Comparison of ENCODE assay signal across 10 mouse cellular contexts in genomic region chr7:70326176-70327035, GRCm38 (mm10). TPM values are rescaled to one million over a fixed set of nuclear protein-coding genes. Genes with fewer than 3 reads are reported as not detected.
DNase-seq lines count a peak whose midpoint lies in the region; ATAC-seq lines count a peak whose summit lies in the region.
"Had no signal": no experiment of that assay in that cellular context is flagged by ENCODE, and none has a peak within 500 bp of the region (broad histone marks: within the 10 kb centered on the region; RNA-seq: fewer than 3 reads in every experiment).

No protein-coding gene starts in this region.

- no peaks in the 10 kb centered on the region for H3K36me3 ChIP-seq in intestine, embryonic 14.5 days (ENCODE audit: control insufficient read depth, insufficient read depth, low read length)
- H3K36me3 ChIP-seq in intestine, embryonic 16.5 days (ENCODE audit: control insufficient read depth, insufficient read depth, low read length) = no peaks in the 10 kb centered on the region
- no peaks in the 10 kb centered on the region for H3K36me3 ChIP-seq in forebrain, embryonic 13.5 days (ENCODE audit: poor library complexity, severe bottlenecking)
- no peaks in the 10 kb centered on the region for H3K36me3 ChIP-seq in midbrain, embryonic 11.5 days (ENCODE audit: control insufficient read depth, insufficient read depth, low read length)
- H3K36me3 ChIP-seq in liver, embryonic 11.5 days (ENCODE audit: control insufficient read depth, insufficient read depth, low read length) = no peaks in the 10 kb centered on the region
- H3K36me3 ChIP-seq: embryonic facial prominence, embryonic 13.5 days had no signal

- peaks cover 93% of the 10 kb centered on the region for H3K27me3 ChIP-seq in intestine, embryonic 14.5 days (replicated peaks; ENCODE audit: control insufficient read depth, insufficient read depth, low read length)
- peaks cover 66% of the 10 kb centered on the region for H3K27me3 ChIP-seq in intestine, embryonic 16.5 days (replicated peaks; ENCODE audit: control insufficient read depth, insufficient read depth, low read length)
- peaks cover 99% of the 10 kb centered on the region for H3K27me3 ChIP-seq in forebrain, embryonic 13.5 days
- H3K27me3 ChIP-seq in midbrain, embryonic 11.5 days (ENCODE audit: control insufficient read depth, insufficient read depth, low read length) = peaks cover 88% of the 10 kb centered on the region
- peaks cover 95% of the 10 kb centered on the region for H3K27me3 ChIP-seq in liver, embryonic 11.5 days (replicated peaks; ENCODE audit: control insufficient read depth, insufficient read depth, low read length)

- H3K4me1 ChIP-seq in intestine, embryonic 14.5 days (replicated peaks; ENCODE audit: control insufficient read depth, insufficient read depth, low read length) = peaks cover 9% of the 10 kb centered on the region
- H3K4me1 ChIP-seq in intestine, embryonic 16.5 days (ENCODE audit: control insufficient read depth, insufficient read depth, low read length) = 0 out of 2 replicates have a peak, but pooled peaks cover 6% of the 10 kb centered on the region
- peaks cover 21% of the 10 kb centered on the region for H3K4me1 ChIP-seq in forebrain, embryonic 13.5 days
- H3K4me1 ChIP-seq in midbrain, embryonic 11.5 days (ENCODE audit: control insufficient read depth, insufficient read depth, low read length) = peaks cover 4% of the 10 kb centered on the region; the same call in 1 of the 2 replicates
- H3K4me1 ChIP-seq in liver, embryonic 11.5 days (replicated peaks; ENCODE audit: control insufficient read depth, insufficient read depth, low read length) = 0 out of 2 replicates have a peak, but pooled peaks cover 3% of the 10 kb centered on the region

- WGBS in intestine, embryonic 14.5 days = 5% methylated on average over 21 of the region's 21 CpGs
- 8% methylated on average over 21 of the region's 21 CpGs for WGBS in intestine, embryonic 16.5 days
- 3% methylated on average over 21 of the region's 21 CpGs for WGBS in forebrain, embryonic 13.5 days
- under 1% methylated on average over 21 of the region's 21 CpGs for WGBS in midbrain, embryonic 11.5 days
- 3% methylated on average over 21 of the region's 21 CpGs for WGBS in liver, embryonic 11.5 days

- no peak overlapping the region for H3K27ac ChIP-seq in intestine, embryonic 14.5 days (ENCODE audit: low read depth)
- H3K27ac ChIP-seq in intestine, embryonic 16.5 days (ENCODE audit: low read length) = no peak overlapping the region
- peak overlapping the region; percentile 44 for H3K27ac ChIP-seq in forebrain, embryonic 13.5 days
- H3K27ac ChIP-seq in midbrain, embryonic 11.5 days (ENCODE audit: low read depth, low read length) = peak overlapping the region; percentile 46
- H3K27ac ChIP-seq in liver, embryonic 11.5 days (ENCODE audit: low read depth, low read length) = no peak overlapping the region
- H3K27ac ChIP-seq: embryonic facial prominence, embryonic 13.5 days had no signal

- no peak overlapping the region for H3K4me3 ChIP-seq in intestine, embryonic 14.5 days (ENCODE audit: low read depth, low read length)
- no peak overlapping the region for H3K4me3 ChIP-seq in intestine, embryonic 16.5 days (ENCODE audit: low read length)
- peak overlapping the region; percentile 21 for H3K4me3 ChIP-seq in forebrain, embryonic 13.5 days
- peak overlapping the region; percentile 18 for H3K4me3 ChIP-seq in midbrain, embryonic 11.5 days (ENCODE audit: low read depth, low read length)
- H3K4me3 ChIP-seq in liver, embryonic 11.5 days (ENCODE audit: low read depth, low read length) = no peak overlapping the region
- H3K4me3 ChIP-seq: embryonic facial prominence, embryonic 13.5 days had no signal

- no peaks in the 10 kb centered on the region for H3K9me3 ChIP-seq in intestine, embryonic 14.5 days (ENCODE audit: control insufficient read depth, low read length)
- no peaks in the 10 kb centered on the region for H3K9me3 ChIP-seq in intestine, embryonic 16.5 days (ENCODE audit: control insufficient read depth, low read length)
- H3K9me3 ChIP-seq in forebrain, embryonic 13.5 days (replicated peaks) = no peaks in the 10 kb centered on the region
- no peaks in the 10 kb centered on the region for H3K9me3 ChIP-seq in midbrain, embryonic 11.5 days (ENCODE audit: control insufficient read depth, low read length)
- no peaks in the 10 kb centered on the region for H3K9me3 ChIP-seq in liver, embryonic 11.5 days (ENCODE audit: control insufficient read depth, low read length)
- H3K9me3 ChIP-seq: embryonic facial prominence, embryonic 13.5 days had no signal

- DNase-seq in intestine, embryonic 14.5 days (ENCODE audit: low spot score) = peak; percentile 61
- DNase-seq in embryo, embryonic 10 days (ENCODE audit: low spot score) = peak; percentile 12
- peak; percentile 95 for DNase-seq in midbrain, embryonic 11.5 days (ENCODE audit: low spot score, missing footprints)
- DNase-seq in liver, embryonic 11.5 days (ENCODE audit: low spot score) = no peak
- DNase-seq in gastrocnemius, postnatal 25 days = no peak
- DNase-seq in layer of hippocampus, postnatal 36 days = no peak

- H3K4me2 ChIP-seq in intestine, embryonic 14.5 days (ENCODE audit: low read length) = no peak overlapping the region
- H3K4me2 ChIP-seq in intestine, embryonic 16.5 days (ENCODE audit: low read depth, low read length) = no peak overlapping the region
- H3K4me2 ChIP-seq in forebrain, embryonic 13.5 days = peak overlapping the region; percentile 47
- peak overlapping the region; percentile 69 for H3K4me2 ChIP-seq in midbrain, embryonic 11.5 days
- no peak overlapping the region; the same call in 1 of the 2 replicates for H3K4me2 ChIP-seq in liver, embryonic 11.5 days
- H3K4me2 ChIP-seq: embryonic facial prominence, embryonic 13.5 days had no signal

- no peak for ATAC-seq in intestine, embryonic 14.5 days (replicated peaks; ENCODE audit: low FRiP score, low TSS enrichment, low read depth)
- ATAC-seq in intestine, embryonic 16.5 days = no peak
- no peak for ATAC-seq in forebrain, embryonic 13.5 days
- no peak for ATAC-seq in midbrain, embryonic 11.5 days (ENCODE audit: low FRiP score)
- no peak for ATAC-seq in liver, embryonic 11.5 days (replicated peaks; ENCODE audit: low FRiP score)

- no peak overlapping the region for H3K9ac ChIP-seq in intestine, embryonic 14.5 days (ENCODE audit: low read length)
- H3K9ac ChIP-seq in intestine, embryonic 16.5 days (ENCODE audit: low read depth, low read length) = no peak overlapping the region
- H3K9ac ChIP-seq in forebrain, embryonic 13.5 days = peak overlapping the region; percentile 61
- H3K9ac ChIP-seq in midbrain, embryonic 11.5 days (ENCODE audit: low read length) = peak overlapping the region; percentile 49
- no peak overlapping the region for H3K9ac ChIP-seq in liver, embryonic 11.5 days (ENCODE audit: low read depth, low read length)
- H3K9ac ChIP-seq: embryonic facial prominence, embryonic 13.5 days had no signal

RNA-seq across cellular contexts. Expression of gene Nr2f2, which starts 40.1 kb away (rescaled TPM):
- polyA plus RNA-seq in intestine, embryonic 14.5 days (2014; fragmentation: Nextera tagmentation; extraction: Ambion mirVana) = 53.7 and 56.9 TPM in 2 replicates
- polyA plus RNA-seq in intestine, embryonic 16.5 days (2015; fragmentation: Nextera tagmentation; extraction: Ambion mirVana) = 22.2 and 24.6 TPM in 2 replicates
- 97.9 and 132 TPM in 2 replicates for polyA plus RNA-seq in forebrain, embryonic 13.5 days (2015; fragmentation: Nextera tagmentation; extraction: Ambion mirVana)
- 114 and 122 TPM in 2 replicates for polyA plus RNA-seq in midbrain, embryonic 11.5 days (2014; fragmentation: Nextera tagmentation; extraction: Ambion mirVana)
- 49.6 and 49.7 TPM in 2 replicates for polyA plus RNA-seq in liver, embryonic 11.5 days (2014; fragmentation: Nextera tagmentation; extraction: Ambion mirVana)
- 10 to 100 TPM; 15.1 to 21.7 TPM for total RNA-seq in gastrocnemius, postnatal 25 days (2021)
- 10 to 100 TPM; 41.7 to 50.4 TPM for total RNA-seq in layer of hippocampus, postnatal 36 days (2021)
- total RNA-seq: hematopoietic stem cell, adult 5-6 weeks had no signal

Comparison
In these comparisons a context has a peak if more than half of its experiments do, and no peak if none do; other contexts are left out.
1. DNase-seq: peak in intestine, embryonic 14.5 days (single experiment), embryo, embryonic 10 days (single experiment) and midbrain, embryonic 11.5 days (single experiment); none in liver, embryonic 11.5 days (single experiment), gastrocnemius, postnatal 25 days (single experiment) and layer of hippocampus, postnatal 36 days (0 of 2).
2. H3K27ac ChIP-seq: peak in forebrain, embryonic 13.5 days (single experiment) and midbrain, embryonic 11.5 days (single experiment); none in intestine, embryonic 14.5 days (single experiment), intestine, embryonic 16.5 days (single experiment) and liver, embryonic 11.5 days (single experiment).
3. H3K4me2 ChIP-seq: peak in forebrain, embryonic 13.5 days (single experiment) and midbrain, embryonic 11.5 days (single experiment); none in intestine, embryonic 14.5 days (single experiment), intestine, embryonic 16.5 days (single experiment) and liver, embryonic 11.5 days (single experiment).
4. H3K4me3 ChIP-seq: peak in forebrain, embryonic 13.5 days (single experiment) and midbrain, embryonic 11.5 days (single experiment); none in intestine, embryonic 14.5 days (single experiment), intestine, embryonic 16.5 days (single experiment) and liver, embryonic 11.5 days (single experiment).
5. H3K9ac ChIP-seq: peak in forebrain, embryonic 13.5 days (single experiment) and midbrain, embryonic 11.5 days (single experiment); none in intestine, embryonic 14.5 days (single experiment), intestine, embryonic 16.5 days (single experiment) and liver, embryonic 11.5 days (single experiment).